Comparison of ENCODE assay signal across 11 mouse cellular contexts in genomic region chr7:101684671-101685070, GRCm38 (mm10).
"Had no signal": no experiment of that assay in that cellular context is flagged by ENCODE, and none has a peak within 500 bp of the region (broad histone marks: within the 10 kb centered on the region; RNA-seq: fewer than 3 reads in every experiment).

No protein-coding gene starts in this region.

- H3K4me1 ChIP-seq: lung, embryonic 15.5 days; stomach, embryonic 15.5 days had no signal

- H3K4me2 ChIP-seq: limb, embryonic 15.5 days; liver, embryonic 13.5 days; lung, embryonic 15.5 days; stomach, embryonic 15.5 days had no signal

- H3K9ac ChIP-seq: limb, embryonic 15.5 days; liver, embryonic 13.5 days; liver, postnatal 0 days; lung, embryonic 15.5 days; stomach, embryonic 15.5 days had no signal

- H3K36me3 ChIP-seq: lung, embryonic 15.5 days; stomach, embryonic 15.5 days had no signal

- H3K27ac ChIP-seq: limb, embryonic 15.5 days; liver, embryonic 13.5 days; lung, embryonic 15.5 days; stomach, embryonic 15.5 days had no signal

- H3K4me3 ChIP-seq: limb, embryonic 15.5 days; liver, embryonic 13.5 days; lung, embryonic 15.5 days; stomach, embryonic 15.5 days had no signal

- DNase-seq: kidney, adult 8-10 months; kidney, postnatal 25 days; layer of hippocampus, adult 9-11 months; layer of hippocampus, postnatal 36 days; liver, embryonic 13.5 days; liver, postnatal 0 days; right cerebral cortex, postnatal 14 days; thymus, postnatal 36 days had no signal

- ATAC-seq: liver, postnatal 0 days had no signal

- H3K9me3 ChIP-seq: limb, embryonic 15.5 days; liver, embryonic 13.5 days; lung, embryonic 15.5 days; stomach, embryonic 15.5 days had no signal

- H3K27me3 ChIP-seq: limb, embryonic 15.5 days; liver, embryonic 13.5 days; lung, embryonic 15.5 days; stomach, embryonic 15.5 days had no signal
